Mouse (Mus musculus) erythroblast, embryonic 14.5 days (primary cell): ENCODE data around the gene Mta1.

Experiments
- GATA1 ChIP-seq: IDR thresholded peaks from 2 replicates; pipeline ENCODE4 v1.6.1; 2012; ENCODE audit warnings: low read length, inconsistent platforms, mixed read lengths
- TAL1 ChIP-seq: IDR thresholded peaks from 3 replicates; pipeline ENCODE4 v1.6.1; 2012; ENCODE audit warnings: low read length, inconsistent platforms, mixed read lengths

DNA sequence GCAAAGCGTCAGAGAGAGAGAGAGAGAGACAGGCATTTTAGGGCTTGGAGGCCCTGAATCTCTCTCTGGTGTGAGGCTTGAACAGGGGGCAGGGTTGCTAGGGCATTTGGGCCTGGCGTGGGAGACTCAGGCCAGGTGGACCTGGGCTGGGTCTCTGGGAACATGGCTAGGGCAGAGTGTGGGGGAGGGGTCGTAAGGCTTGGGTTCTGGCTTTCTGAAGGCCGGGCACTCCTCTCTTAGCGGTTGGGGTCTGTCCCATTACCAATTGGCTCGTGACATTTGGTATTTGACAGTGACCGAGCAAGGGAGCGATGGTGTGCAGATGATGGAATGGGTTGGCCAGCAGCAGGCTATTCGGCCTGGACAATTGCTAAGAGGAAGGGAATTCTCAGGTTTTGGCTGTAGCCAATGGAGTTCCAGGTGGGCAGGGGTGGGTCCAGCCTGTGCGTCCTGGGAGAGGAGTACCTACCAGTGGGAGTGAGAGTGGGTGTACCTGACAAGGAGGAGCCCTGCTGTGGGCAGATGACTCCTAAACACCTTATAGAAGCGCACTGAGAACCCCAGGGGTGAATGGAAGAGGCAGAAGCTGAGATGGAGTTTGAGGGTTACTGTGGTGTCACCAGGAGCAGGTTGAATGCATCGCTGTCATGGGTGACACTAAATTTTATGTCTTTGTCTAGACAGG, 88.4 kb downstream of the Mta1 start:
- TF ChIP-seq GATA1 (no peak), TAL1 (no peak)
